Mouse (Mus musculus) thymus, adult 2 months (tissue): ENCODE measurements around the gene Abl1. TPM values are rescaled to one million over a fixed set of nuclear protein-coding genes. Genes with fewer than 3 reads are reported as not detected.

ENCODE experiments used
- DNase-seq: peaks from one replicate; pipeline ENCODE4 v3.0.0; 2021
- H3K27ac ChIP-seq: fragments of 200-500 bp; 2 replicates; pipeline ENCODE4 v1.5.1; 2012; ENCODE audit warnings: low read length, control low read depth; ENCODE audit not compliant: control insufficient read depth, insufficient read depth
- H3K27me3 ChIP-seq: fragments of 200-500 bp; 2 replicates; pipeline ENCODE4 v1.6.1; 2012; ENCODE audit warnings: mild to moderate bottlenecking, low read length, moderate library complexity, mixed read lengths; ENCODE audit not compliant: control insufficient read depth, insufficient read depth
- H3K36me3 ChIP-seq: fragments of 200-500 bp; 2 replicates; pipeline ENCODE4 v1.6.1; 2012; ENCODE audit warnings: mild to moderate bottlenecking, low read length, moderate library complexity; ENCODE audit not compliant: control insufficient read depth, insufficient read depth
- H3K4me1 ChIP-seq: fragments of 200-500 bp; replicated peaks from 2 replicates; pipeline ENCODE4 v1.6.1; 2012; ENCODE audit warnings: low read length; ENCODE audit not compliant: control insufficient read depth, insufficient read depth
- H3K4me3 ChIP-seq: fragments of 200-500 bp; 2 replicates; pipeline ENCODE4 v1.5.1; 2012; ENCODE audit warnings: mild to moderate bottlenecking, low read length, control low read depth, moderate library complexity; ENCODE audit not compliant: control insufficient read depth, insufficient read depth
- CTCF ChIP-seq: fragments of 200-500 bp; IDR thresholded peaks from 2 replicates; pipeline ENCODE4 v1.5.1; 2012; ENCODE audit warnings: mild to moderate bottlenecking, control low read depth, low read length, moderate library complexity, borderline replicate concordance; ENCODE audit not compliant: control insufficient read depth, poor library complexity, insufficient read depth; ENCODE audit errors: extremely low read depth
- POLR2A ChIP-seq: fragments of 200-500 bp; IDR thresholded peaks from 2 replicates; pipeline ENCODE4 v1.6.1; 2012; ENCODE audit warnings: mild to moderate bottlenecking, low read length, control low read depth, moderate library complexity; ENCODE audit not compliant: control insufficient read depth, poor library complexity, insufficient read depth; ENCODE audit errors: extremely low read depth
- whole genome bisulfite sequencing: fragments of 180-500 bp; shearing (Covaris S2); methylation state at CpG from one replicate; pipeline ENCODE4 v1.1.7; 2018; 5-methylcytosine and 5-hydroxymethylcytosine counted together
- polyA plus RNA-seq: library from polyadenylated mRNA; depleted of rRNA; stranded (reverse); fragments of >200 nt; gene quantifications from 2 replicates; pipeline ENCODE4 v1.2.3, GENCODE M21; 2012

Abl1 gene
- polyA plus RNA-seq, 1 experiment: 93.4 TPM

DNA sequence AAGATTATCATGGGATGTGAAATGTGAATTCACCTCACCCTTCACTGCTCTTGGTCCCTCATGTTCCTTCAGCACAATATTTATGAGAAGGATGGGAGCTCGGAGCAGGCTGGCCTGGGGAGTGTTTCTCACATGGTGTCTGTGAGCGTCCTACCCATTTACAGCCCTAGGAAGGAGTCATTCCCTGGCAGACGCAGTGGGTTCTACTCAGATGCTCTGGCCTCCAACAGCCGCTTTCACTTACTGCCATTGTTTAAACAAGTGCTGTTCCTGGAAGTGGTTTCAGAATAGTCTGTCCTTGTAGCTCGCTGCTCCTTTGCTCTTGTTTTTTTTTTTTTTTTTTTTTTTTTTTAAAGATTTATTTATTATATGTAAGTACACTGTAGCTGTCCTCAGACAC lies 45.4 kb downstream of the Abl1 start:
- 88% methylated on average over 5 of the region's 5 CpGs for WGBS
- DNase-seq: no peak
- no peaks in the 10 kb centered on the region for H3K4me1 ChIP-seq
- TF ChIP-seq POLR2A (no peak), CTCF (no peak)
- H3K4me3 ChIP-seq: no peak overlapping the region
- H3K27ac ChIP-seq: no peak overlapping the region
- H3K27me3 ChIP-seq: no peaks in the 10 kb centered on the region
- H3K36me3 ChIP-seq: no peaks in the 10 kb centered on the region

DNA sequence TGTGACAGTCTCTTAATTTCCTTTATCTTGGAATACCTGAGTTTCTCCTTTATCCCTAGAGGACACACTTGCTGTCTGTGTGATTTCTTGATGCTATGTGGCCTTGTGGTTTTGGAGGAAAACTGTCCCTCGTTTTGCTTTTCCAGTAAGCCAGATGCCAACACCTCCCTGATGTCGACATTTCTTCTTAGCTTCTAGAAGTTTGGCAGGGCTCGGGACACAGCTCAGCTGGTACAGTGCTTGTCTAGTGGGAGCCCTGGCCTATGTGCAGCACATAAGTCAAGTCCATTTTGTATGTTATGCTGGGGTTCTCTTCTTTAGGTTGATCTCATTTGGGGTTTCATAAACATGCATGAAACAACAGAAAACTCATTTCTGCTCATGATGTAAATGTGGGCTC lies 50.9 kb downstream of the Abl1 start:
- Histone ChIP-seq H3K27ac (no peak overlapping the region), H3K27me3 (no peaks in the 10 kb centered on the region), H3K4me3 (no peak overlapping the region), H3K36me3 (no peaks in the 10 kb centered on the region), H3K4me1 (no peaks in the 10 kb centered on the region)
- 80% methylated on average over 3 of the region's 3 CpGs for WGBS
- TF ChIP-seq CTCF (no peak), POLR2A (no peak)
- no peak for DNase-seq

DNA sequence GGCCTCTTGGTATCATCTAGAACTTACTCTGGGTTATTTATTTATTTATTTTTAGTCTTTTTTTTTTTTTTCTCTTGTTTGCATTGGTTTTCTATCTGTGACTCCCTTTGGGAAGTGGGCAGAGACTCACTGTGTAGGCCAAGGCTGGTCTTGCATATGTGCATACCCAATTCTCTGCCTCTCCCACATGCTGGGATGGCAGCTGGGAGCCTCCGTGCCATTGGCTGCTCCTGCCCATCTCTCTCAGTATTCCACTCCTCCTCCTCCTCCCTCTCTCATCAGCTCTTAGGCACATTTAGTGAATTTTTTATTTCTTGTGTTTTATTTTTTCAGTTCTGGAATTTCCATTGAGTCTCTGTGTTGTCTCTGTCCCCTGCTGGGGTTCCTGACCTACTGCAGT lies 53.6 kb downstream of the Abl1 start:
- Histone ChIP-seq H3K27ac (no peak overlapping the region), H3K27me3 (no peaks in the 10 kb centered on the region), H3K4me3 (no peak overlapping the region), H3K36me3 (no peaks in the 10 kb centered on the region), H3K4me1 (peaks cover 7% of the 10 kb centered on the region)
- TF ChIP-seq CTCF (no peak), POLR2A (no peak)
- WGBS: 100% methylated on average over 1 of the region's 1 CpGs
- DNase-seq: no peak

DNA sequence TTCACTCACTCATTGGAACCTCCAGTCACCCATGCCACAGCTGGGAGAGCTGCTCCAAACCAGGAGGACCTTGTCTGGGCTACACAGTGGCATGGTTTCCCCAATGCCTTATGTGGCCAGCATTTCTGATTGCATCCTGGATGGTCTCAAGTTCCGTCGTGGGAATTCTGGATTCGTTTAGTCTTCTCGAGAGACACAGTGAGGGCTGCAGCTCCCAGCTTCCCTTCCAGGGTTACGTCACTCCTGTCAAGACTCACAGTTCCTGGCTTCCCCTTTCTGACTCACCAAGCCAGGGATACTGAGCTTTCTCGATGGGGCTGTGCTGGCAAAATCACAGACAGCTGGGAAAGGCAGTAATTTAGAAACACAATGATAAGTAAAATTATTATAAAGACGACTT lies 54.0 kb downstream of the Abl1 start:
- DNase-seq: no peak

GRCm38 (mm10) chr2:31745741-31746243 lies 57.6 kb downstream of the Abl1 start:
- DNase-seq: no peak
- H3K36me3 ChIP-seq: no peaks in the 10 kb centered on the region
- peaks cover 9% of the 10 kb centered on the region for H3K4me1 ChIP-seq
- H3K4me3 ChIP-seq: no peak overlapping the region
- no peak overlapping the region for H3K27ac ChIP-seq
- TF ChIP-seq POLR2A (no peak), CTCF (no peak)
- no peaks in the 10 kb centered on the region for H3K27me3 ChIP-seq

More for the DNA sequence above, 54.0 kb downstream of the Abl1 start:
- Histone ChIP-seq H3K36me3 (no peaks in the 10 kb centered on the region), H3K27ac (no peak overlapping the region), H3K4me1 (peaks cover 9% of the 10 kb centered on the region), H3K4me3 (no peak overlapping the region), H3K27me3 (no peaks in the 10 kb centered on the region)
- no peak for TF ChIP-seq POLR2A
- no peak for TF ChIP-seq CTCF
- WGBS: 72% methylated on average over 7 of the region's 7 CpGs

- peaks cover 9% of the 10 kb centered on the region for H3K4me1 ChIP-seq
- WGBS: 82% methylated on average over 4 of the region's 4 CpGs
- no peaks in the 10 kb centered on the region for H3K36me3 ChIP-seq
- DNase-seq: no peak
- no peak overlapping the region for H3K27ac ChIP-seq
- H3K4me3 ChIP-seq: no peak overlapping the region
- TF ChIP-seq POLR2A (no peak), CTCF (no peak)
- H3K27me3 ChIP-seq: no peaks in the 10 kb centered on the region
Observed at GRCm38 (mm10) chr2:31746835-31747234, 58.7 kb downstream of the Abl1 start.
